Mouse (Mus musculus) liver, embryonic 11.5 days (tissue): ENCODE measurements around the gene Vmn2r19. TPM values are rescaled to one million over a fixed set of nuclear protein-coding genes. Genes with fewer than 3 reads are reported as not detected.

ENCODE experiments used
- ATAC-seq: fragments of 200-750 bp; cut with Nextera tagmentation; replicated peaks from 2 replicates; pipeline ENCODE4 v1.8.0; 2017; ENCODE audit warnings: moderate number of reproducible peaks, mild to moderate bottlenecking, moderate TSS enrichment, moderate library complexity; ENCODE audit not compliant: low FRiP score
- DNase-seq: peaks from one replicate; pipeline ENCODE4 v3.0.0-alpha.2; 2017; ENCODE audit warnings: low spot score
- H3K27ac ChIP-seq: fragments of 300-500 bp; sonication (generic); 2 replicates; pipeline ENCODE4 v1.5.1; 2014; ENCODE audit warnings: mild to moderate bottlenecking, low read depth, low read length, control low read depth
- H3K27me3 ChIP-seq: fragments of 300-500 bp; sonication (generic); replicated peaks from 2 replicates; pipeline ENCODE4 v1.6.1; 2014; ENCODE audit warnings: low read length, mixed read lengths; ENCODE audit not compliant: control insufficient read depth, insufficient read depth
- H3K36me3 ChIP-seq: fragments of 300-500 bp; sonication (generic); 2 replicates; pipeline ENCODE4 v1.6.1; 2014; ENCODE audit warnings: mild to moderate bottlenecking, low read length, moderate library complexity, mixed read lengths; ENCODE audit not compliant: control insufficient read depth, insufficient read depth
- H3K4me1 ChIP-seq: fragments of 300-500 bp; sonication (generic); replicated peaks from 2 replicates; pipeline ENCODE4 v1.6.1; 2014; ENCODE audit warnings: low read length, mixed read lengths; ENCODE audit not compliant: control insufficient read depth, insufficient read depth
- H3K4me2 ChIP-seq: fragments of 300-500 bp; sonication (generic); 2 replicates; pipeline ENCODE4 v1.6.1; 2014; ENCODE audit warnings: mild to moderate bottlenecking, control low read depth, moderate library complexity
- H3K4me3 ChIP-seq: fragments of 300-500 bp; sonication (generic); 2 replicates; pipeline ENCODE4 v1.5.1; 2014; ENCODE audit warnings: low read depth, low read length, control low read depth
- H3K9ac ChIP-seq: fragments of 300-500 bp; sonication (generic); 2 replicates; pipeline ENCODE4 v1.6.1; 2014; ENCODE audit warnings: low read depth, low read length, control low read depth
- H3K9me3 ChIP-seq: fragments of 300-500 bp; sonication (generic); 2 replicates; pipeline ENCODE4 v1.6.1; 2016; ENCODE audit warnings: low read length, inconsistent platforms, mixed read lengths; ENCODE audit not compliant: control insufficient read depth
- WGBS: fragments of 180-500 bp; shearing (Covaris S2); extraction: QIAGEN DNeasy Blood & Tissue Kit; methylation state at CpG from one replicate; pipeline ENCODE4 v1.1.7; 2014; 5-methylcytosine and 5-hydroxymethylcytosine counted together
- polyA plus RNA-seq: library from polyadenylated mRNA; unstranded; fragments of >200 nt; fragmentation: Nextera tagmentation; extraction: Ambion mirVana; gene quantifications from 2 replicates; pipeline ENCODE4 v1.2.1, GENCODE M21; 2014

Vmn2r19 gene
- polyA plus RNA-seq, 1 experiment from 2014 or later = not detected

GRCm38 (mm10) chr6:123346141-123346540 lies 38.0 kb downstream of the Vmn2r19 start:
- no peak overlapping the region for H3K4me2 ChIP-seq
- no peak overlapping the region for H3K27ac ChIP-seq
- no peaks in the 10 kb centered on the region for H3K9me3 ChIP-seq
- WGBS = 80% methylated on average over 1 of the region's 1 CpGs
- DNase-seq (no peak), ATAC-seq (no peak)
- H3K4me1 ChIP-seq = no peaks in the 10 kb centered on the region
- H3K36me3 ChIP-seq = no peaks in the 10 kb centered on the region
- no peak overlapping the region for H3K9ac ChIP-seq
- no peaks in the 10 kb centered on the region for H3K27me3 ChIP-seq
- H3K4me3 ChIP-seq = no peak overlapping the region

Other genes with a start within 250 kb of the Vmn2r19 start
- gene Clec4a2, start 201.9 kb upstream of the Vmn2r19 start, polyA plus RNA-seq = 2.9 and 3.7 TPM in 2 replicates
- gene Clec4b2, start 135.4 kb upstream of the Vmn2r19 start, polyA plus RNA-seq = not detected in 2 replicates
- gene Clec4n, start 78.5 kb upstream of the Vmn2r19 start, polyA plus RNA-seq = 2.6 and 3.1 TPM in 2 replicates
- gene Clec4d, start 46.2 kb upstream of the Vmn2r19 start, polyA plus RNA-seq = 0.92 and 1.8 TPM in 2 replicates
- gene Clec4e, start 18.5 kb upstream of the Vmn2r19 start, polyA plus RNA-seq = 0.32 and 0.38 TPM in 2 replicates
- not detected in 2 replicates for gene Vmn2r20, start 109.8 kb downstream of the Vmn2r19 start, polyA plus RNA-seq
- gene Vmn2r21, start 225.1 kb downstream of the Vmn2r19 start, polyA plus RNA-seq = not detected in 2 replicates